Mouse (Mus musculus) MN1 (cell line): ENCODE results near the gene Ptprn2.

Source experiments
- DNase-seq: peaks from one replicate; pipeline ENCODE4 v3.0.0-alpha.2; 2016; ENCODE audit warnings: low spot score

The Ptprn2 gene

DNA sequence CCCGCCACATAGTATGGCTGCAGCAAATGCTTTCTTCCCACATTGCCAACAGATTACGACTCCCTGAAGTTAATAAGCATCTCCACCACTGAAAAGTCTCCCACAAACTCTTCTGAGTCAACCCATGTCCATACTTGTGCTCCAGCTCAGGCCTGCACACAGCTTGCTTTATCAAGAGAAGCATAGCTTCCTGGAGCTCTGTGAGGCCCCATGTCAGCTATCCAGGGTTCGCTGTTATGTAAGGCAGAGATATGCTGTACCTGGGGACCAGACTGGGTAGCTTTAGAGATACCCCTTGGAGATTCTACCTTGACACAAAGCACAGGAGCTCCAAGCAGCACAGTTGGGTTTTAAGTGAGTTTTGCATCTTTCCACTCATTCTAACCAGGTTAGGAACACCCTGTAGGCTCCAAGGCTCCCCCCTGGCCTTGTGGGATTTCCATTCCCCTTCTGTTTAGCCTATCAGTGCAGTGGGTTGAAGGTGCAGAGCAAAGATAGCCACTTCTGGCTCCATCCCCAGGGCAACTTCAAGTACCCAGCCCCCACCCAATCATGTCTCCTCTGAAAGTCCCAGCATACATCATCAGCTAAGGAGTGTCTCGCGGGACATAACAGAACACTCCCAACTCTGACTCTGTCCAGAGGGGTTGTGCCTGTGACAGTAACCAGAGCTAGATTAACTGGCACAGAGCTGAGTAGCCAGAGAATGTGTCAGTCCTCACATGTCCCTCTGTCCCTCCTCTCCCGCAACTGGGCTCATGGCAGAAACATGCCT, 572.9 kb downstream of the Ptprn2 start:
- peak; percentile 61 for DNase-seq

DNA sequence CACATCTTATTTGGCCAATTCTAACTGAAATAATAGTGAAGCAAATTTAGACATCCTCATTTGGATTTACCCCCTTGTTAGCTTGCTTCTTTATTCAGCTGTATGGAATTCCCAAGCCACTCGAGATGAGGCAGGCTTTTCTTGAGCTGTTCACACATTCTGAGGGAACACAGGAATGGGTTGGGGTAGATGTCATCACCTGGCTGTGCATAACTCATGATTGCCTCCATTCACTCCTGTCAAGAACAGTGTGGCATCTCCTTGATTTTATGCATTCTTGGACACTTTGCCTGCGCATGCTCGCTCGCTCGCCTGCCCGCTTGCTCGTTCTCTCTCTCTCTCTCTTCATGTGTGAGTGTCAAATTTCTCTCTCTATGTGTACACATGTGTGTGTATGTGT, 573.5 kb downstream of the Ptprn2 start:
- peak; percentile 17 for DNase-seq

DNA sequence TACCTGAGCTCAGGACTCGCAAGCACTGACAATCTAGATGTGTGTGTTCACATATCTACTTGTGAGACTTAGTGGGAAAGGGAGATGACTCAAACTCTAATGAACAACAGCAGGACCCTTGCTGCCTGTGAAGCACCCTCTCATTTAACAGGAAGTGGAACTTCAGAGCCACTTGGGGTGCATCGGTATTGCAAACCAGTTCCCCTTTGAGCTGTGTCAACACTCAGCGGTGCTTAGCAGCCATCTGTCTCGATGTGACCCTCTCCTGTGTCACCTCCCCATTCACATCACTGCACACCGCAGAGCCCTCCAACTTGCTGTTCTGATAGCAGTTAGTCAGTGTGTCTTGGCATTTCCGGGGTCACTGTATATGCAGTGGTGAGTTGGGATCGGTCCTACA, 592.1 kb downstream of the Ptprn2 start:
- no peak for DNase-seq

DNA sequence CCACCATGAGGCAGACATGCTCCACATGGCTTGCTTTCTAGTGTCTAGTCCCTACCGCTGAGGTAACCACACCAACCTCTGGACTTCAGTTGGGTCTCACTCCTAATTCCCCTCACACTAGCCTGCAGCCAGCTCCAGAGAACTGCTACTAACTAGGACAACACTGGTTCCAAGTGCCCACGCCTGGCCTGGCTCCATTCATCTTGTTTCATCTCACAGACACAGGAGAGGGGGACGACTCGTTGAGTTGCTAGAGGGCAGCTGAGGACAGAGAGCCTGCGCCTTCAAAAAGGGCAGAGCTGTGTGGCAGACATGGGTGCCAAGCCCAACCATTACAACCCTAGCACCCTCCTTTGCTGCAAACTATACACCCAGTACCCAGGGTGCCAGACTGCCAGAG, 593.4 kb downstream of the Ptprn2 start:
- DNase-seq = no peak

DNA sequence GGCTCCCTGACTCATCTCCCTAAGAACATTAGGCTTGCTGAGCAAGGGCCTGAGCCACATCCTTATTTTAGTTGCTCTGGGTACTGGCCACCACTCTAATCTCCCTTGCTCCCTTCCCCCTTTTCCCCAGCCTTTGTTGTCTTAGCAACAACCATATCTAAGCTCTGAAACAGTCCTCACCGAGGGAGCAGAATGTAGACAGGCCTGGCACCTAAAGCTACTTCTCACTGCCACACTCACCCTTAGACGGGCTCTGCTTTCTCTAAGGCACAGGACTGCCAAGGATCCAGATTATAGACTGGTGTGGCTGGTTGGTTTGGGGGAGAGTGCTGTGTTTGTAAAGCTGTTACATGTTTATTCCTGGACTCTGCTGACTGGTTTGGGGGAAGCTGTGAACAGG, 594.2 kb downstream of the Ptprn2 start:
- no peak for DNase-seq

DNA sequence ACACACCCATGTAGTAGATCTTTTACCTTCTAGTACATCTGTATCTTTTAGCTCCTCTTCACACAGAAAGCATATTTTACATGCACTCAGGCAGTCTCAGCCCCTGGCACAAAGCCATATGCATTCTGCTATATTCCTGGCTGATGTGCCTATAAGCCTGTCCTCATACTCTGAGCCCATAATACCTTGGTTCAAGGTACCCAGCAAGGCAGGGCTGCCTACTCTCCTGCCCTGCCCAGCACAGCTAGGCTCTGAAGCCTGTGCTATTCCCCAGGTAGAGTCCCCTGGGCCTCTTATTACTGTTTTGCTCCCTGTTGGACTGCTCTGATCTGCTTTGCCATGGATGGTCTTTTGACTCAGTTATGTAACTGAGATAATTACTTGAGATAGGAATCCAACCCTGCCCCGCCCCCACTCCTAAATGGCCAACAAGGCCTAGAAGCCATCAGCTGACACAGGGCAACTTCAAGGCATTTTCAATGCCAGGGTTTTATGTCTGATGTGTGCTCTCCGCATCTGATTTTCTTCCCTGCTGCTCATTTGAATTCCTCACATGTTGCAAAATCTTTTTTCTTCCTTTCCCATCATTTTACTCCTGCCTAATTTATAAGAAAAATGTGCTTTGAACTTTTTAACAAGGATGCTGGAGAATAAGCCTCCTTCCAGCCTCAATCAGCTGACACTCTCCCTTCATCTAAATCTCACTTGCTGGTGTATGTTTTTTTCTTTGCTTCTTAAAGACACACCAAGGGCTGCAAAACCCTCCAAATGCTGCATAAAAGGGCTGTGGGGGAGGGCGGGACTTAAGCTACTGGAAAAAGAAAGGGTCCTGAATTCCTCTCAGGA, 598.6 kb downstream of the Ptprn2 start:
- DNase-seq = no peak

DNA sequence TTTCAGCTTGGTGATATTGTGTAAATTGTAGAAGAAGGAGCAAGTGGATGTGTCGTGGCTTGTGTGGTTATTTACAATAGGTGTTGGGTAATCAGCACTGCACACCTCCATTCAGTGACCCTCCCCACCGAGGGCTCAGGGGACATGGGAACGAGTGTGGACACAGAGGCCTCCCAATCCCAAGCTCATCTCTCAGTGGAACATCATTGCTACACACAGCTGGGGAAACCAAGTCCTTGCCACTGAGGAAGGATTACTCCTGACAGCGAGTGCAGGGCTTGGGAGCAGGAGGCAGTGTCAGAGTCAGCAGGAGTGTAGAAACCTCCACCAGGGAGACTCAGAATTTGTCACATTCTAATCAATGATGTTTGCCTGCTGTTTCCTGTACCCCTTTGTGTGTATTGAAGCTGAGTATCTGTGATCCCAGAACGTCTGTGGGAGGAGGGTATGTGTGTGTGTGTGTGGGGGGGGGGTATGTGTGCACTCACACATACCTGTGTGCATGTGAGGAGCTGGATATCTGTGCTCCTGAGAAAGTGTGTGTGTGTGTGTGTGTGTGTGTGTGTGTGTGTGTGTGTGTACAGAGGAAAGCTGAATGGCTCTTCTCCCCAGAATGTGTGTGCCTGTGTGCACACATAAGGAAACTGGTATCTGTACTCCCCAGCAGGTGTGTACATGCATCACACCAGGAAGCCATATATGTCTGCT, 599.3 kb downstream of the Ptprn2 start:
- no peak for DNase-seq

DNA sequence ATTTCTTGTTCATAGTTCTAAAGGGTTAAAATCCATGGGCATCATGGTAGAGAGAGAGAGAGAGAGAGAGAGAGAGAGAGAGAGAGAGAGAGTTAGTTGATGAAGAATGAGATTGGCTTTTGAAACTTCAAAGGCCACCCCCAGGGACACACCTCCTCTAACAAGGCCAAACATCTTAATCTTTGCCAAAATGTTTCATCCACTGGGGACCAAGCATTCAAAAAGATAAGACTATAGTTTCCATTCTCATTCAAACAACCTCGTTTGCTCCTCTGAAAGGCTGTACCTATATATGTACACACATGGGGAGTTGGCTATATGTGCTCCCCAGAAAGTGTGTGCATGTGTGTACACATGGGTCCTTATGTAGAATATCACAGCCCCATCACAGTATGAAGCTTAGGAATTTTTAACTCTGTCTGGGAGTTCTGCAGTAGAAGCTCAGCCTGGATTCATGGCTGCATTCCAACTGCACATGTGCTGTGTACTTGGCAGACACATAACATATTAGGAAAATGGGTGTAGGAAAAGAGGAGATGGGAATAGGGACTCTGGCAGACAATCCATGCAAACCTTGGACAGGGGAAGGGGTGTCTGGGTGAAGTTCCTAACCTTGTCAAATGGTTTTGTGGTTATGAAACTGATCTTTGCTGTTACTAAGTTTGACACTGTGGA, 600.3 kb downstream of the Ptprn2 start:
- no peak for DNase-seq

DNA sequence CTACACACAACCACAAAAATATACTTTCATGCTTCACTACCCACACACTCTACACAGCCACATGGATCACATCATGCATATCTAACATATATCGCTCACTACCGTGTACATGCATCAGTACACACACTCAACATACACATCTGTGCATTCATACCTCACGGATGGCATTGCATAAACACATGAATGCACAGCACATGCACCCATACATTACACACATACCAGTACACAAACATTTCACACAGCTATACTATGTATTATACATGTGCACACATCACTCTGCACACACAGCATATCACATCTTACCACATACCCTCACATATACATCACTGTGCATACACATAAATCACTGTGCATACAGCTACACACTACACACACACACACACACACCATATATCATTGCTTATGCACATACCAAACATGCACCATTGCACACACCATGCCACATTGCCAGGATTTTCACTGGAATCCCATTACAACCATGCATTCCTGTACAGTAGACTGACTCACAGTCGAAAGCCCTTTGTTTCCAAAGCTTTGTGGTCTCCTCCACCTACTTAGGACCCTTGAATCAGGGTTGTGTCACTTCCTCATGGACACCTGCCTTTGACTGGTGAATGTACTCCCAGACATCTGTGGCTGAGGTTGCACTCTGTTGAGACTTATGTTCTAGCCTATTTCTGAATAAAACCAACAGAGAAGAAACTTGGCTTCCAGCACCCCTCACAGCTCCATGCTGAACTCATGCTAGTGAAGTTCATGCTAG, 607.0 kb downstream of the Ptprn2 start:
- no peak for DNase-seq

DNA sequence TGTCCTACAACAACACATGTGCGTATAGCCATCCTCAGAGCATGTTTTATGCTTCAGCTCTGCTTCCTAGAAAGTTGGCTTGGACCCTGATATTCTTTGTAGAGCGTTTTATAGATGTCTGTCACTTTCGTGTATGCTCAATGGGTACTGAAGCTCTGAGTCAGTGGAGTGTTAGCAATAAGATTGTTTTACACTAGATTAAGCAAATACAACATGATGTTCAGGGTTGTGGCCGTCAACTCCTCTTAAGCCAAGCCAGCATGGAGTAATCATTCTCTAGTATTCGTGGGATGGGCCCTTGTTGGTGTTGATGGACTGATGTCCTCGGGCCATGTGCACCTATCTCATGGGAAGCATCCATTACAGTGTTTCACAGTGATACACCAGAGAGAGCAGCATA, 610.4 kb downstream of the Ptprn2 start:
- DNase-seq = no peak

DNA sequence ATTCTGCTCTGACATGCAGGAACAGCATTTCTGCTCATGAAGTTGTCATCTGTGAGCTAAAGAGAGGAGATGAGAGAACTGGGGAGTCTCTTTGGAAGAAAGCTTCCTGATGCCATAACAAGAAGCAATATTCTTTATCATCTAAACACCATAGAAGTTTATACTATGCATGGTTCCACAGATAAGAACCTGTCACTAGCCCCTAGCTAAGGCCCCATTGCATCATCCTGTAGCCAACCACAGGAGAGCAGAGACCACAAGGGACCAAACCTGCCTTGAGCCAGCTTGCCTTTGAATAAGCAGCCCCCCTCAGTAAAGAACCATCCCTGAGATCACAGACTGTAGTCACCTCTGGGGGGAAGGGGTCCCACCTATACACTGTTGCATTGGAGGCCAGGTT, 612.8 kb downstream of the Ptprn2 start:
- DNase-seq = no peak

DNA sequence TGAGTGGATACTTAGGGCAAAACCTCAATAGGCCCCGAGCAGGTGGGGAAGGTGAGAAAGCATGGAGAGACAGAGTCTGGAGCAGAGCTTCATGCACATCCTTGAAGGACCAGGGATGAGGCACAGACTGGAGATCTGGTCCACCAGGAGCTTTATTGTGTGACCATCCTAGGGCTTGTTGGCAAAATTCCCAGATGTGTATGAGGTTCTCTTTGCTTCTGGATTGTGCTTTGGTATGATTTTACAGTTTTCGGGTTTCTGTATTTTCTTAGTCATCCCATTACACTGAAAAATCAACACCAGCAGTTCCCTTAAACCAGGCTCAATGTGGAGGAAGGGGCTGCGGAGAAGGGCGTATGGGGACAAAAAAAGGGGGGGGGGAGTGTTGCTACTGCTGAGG, 621.2 kb downstream of the Ptprn2 start:
- DNase-seq = peak; percentile 38

DNA sequence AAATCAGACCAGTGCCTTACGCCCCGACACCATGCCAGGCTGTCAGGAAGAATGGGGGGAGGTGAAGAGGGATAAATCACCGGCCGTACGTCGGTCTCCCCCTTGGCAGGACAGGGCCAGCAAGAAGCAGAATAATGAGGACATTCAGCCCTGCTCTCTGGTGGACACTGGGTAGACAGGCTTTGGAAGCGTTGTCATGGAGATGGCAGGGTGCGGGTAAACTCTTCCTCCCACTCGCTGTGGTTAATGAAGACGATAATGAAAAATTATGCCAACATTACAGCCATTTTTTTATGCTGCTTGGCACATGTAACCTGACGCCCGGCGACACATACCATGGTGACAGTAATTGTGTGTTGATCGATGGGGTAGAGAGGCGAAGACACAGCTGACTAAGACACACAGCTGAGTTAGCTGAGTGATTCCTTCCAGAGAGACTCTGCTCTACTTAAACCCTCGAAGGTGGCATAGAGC, 621.7 kb downstream of the Ptprn2 start:
- peak; percentile 65 for DNase-seq

DNA sequence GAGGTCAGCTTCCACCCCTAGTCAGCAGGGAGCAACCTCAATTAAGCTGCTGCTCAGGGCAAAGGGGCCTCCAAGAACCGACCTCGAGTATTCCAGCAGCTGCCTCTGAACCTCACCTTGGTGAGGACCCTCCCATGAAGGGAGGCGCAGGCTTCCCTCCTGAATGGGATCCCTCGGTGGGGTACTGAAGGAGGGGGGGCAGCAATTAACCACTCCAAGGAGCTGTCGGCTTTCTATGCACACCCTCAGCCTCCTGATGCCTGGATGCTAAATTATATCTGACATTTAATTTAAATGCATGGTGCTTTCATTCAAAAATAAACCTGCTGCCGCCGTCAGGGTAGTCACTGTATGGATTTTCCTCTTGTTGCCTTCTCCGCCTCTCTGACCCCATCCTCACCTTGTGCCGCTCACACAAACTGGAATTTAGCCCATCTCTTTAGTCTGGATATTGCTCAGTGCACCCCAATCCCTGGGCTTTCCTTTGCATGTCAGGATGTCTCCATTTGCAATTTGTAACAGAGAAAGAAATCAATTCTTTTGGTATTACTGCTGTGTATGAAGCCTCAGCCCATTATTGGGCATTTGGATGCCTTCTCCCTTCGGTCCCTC, 629.8 kb downstream of the Ptprn2 start:
- DNase-seq = no peak

DNA sequence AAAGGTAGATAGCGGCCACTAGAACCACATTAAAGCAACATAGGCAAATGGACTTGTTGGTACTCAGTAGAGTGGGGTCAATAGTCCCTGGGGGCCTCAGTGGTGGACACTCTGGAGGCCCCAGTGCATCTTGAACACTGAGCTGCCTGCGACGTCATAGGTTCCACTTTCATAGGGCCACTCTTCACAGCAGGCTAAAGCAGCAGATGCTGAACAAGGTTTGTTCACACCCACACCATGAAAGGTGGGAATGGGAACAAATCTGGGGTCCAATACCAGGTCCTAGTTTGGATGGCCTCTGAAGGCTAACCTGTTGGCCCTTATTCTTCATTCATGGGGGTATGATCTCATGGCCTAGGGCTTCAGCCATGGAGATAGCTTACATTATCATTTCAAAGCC, 641.6 kb downstream of the Ptprn2 start:
- DNase-seq = no peak

DNA sequence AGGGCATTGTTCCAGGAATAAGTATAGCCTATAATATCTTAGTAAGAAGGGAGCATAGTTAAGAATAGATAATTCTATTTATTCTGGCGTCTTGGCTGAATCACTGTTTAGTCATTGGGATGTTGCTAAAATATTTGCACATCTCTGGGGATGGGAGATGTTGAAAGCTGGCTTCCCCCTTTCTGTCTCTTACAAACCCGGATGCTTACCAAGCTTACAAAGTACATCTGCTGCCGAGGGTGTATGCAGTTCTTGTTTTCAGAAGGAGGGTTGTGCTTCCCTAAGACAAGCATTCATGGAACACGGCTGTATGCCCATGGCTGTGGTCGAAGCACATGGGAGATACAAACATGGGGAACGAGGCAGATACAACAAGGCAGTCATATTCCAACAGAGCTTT, 642.0 kb downstream of the Ptprn2 start:
- no peak for DNase-seq

DNA sequence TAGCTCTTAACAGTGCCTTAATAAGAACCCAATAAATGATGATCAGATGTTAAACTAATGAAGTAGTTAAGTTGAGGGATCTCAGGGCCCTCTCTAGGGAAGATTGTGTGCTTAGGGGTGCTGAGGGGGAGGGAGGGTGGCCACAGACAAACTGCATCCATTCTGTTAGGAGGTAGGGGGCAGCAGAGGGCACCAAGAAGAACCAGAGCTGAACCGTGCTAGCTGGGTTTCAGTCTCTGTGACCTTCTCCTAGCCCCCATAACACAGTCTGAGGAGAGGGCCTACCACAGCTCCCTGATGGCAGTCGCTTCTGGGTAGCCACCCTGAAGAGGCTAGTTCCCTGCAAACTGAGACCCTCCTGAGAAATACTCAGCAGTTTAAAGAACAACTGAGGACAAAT, 646.6 kb downstream of the Ptprn2 start:
- DNase-seq = no peak

DNA sequence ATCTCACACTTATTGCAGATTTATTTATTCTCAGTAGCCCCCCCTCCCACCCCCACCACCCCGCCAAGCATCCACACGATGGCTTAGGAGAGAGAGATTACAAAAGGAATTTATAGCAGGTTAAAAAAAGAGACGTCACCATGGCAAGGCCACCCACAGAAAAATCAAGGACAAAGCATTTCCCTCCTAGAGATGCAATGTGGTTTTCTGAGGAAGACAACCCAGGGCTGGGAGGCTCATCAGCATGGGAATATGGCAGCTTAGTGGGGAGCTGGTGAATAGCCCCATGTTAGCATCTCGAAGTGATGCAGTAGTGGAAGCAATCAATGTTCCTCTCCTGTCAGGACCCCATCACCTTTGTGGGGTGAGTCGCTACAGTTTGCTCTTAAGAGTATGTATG, 649.7 kb downstream of the Ptprn2 start:
- no peak for DNase-seq

DNA sequence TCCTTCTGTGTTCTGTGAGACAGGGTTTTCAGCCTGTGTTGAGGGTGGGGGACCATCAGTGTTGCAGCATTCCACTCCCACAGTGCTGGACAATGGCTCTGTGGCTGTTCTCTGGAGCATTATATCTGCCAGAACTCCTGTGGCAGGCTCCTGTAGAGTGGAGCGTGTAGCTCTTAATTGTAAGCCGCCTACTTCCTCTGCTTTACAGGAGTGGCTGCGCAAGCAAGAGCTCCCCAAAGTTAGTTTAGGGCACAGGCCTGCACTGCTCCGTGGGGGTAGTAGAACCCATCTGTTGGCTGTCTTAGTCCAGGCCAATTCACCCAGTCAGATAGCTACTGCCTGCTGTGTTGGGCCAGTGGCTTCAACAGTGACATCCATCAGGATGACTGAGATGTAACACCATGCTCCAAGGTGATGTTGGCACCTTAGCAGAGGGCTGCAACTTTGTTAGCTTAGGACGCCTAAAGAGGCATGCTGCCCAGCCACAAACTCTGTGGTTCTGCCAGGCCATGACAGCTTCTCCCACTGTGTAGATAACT, 651.0 kb downstream of the Ptprn2 start:
- DNase-seq = no peak

DNA sequence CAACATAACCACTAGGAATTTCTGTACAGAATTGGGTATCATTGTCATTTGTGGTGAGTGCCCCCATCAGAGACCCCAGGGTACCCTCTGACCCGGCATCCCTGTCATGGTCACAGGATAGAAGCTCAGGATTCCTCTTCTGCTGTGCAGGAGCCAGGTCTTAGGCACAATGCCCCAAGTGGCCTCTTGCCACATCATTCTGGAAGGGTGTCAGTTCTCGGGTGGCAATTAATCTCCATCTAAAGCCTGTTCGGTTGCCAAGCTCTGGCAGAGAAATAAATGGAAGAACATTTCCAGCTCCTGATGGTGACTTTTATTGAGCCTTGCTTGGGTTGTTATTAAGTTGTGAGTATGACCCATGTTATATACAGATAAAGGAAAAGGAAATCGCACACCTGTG, 655.4 kb downstream of the Ptprn2 start:
- no peak for DNase-seq

DNA sequence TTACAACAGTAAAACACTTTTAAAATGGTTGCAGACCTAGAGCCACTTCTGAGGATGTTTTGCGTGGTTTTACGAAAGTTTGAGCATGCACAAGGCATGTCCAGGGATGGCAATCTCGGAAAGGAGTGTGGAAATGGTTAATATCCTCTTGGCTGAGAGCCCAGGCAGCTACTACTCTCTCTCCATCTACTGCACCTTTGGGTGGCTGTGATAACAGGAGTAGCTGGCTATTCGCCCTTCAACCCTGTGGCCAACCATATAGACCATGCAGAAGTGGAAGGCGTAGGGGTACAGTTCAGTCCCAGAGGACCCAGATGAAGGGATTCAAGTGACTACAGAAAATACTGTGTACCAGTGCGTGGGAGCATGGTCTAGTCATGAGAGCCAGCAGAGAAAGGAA, 655.9 kb downstream of the Ptprn2 start:
- no peak for DNase-seq
